Mouse (Mus musculus): ENCODE measurements around the gene Elmo1. TPM values are rescaled to one million over a fixed set of nuclear protein-coding genes. Genes with fewer than 3 reads are reported as not detected.

Elmo1 gene
- polyA plus RNA-seq, 1 experiment from 2014 or later = 11.2 TPM

- Histone ChIP-seq H3K4me3 (replicated peaks) (no peak overlapping the region), H3K9ac (no peak overlapping the region), H3K4me1 (no peaks in the 10 kb centered on the region), H3K36me3 (no peaks in the 10 kb centered on the region), H3K4me2 (no peak overlapping the region), H3K9me3 (no peaks in the 10 kb centered on the region), H3K27me3 (replicated peaks) (no peaks in the 10 kb centered on the region), H3K27ac (no peak overlapping the region)
- no peak for ATAC-seq (ENCODE audit: insufficient read depth, low FRiP score, low read depth)
- 92% methylated on average over 1 of the region's 1 CpGs for WGBS
Observed at GRCm38 (mm10) chr13:20263173-20263572, 172.8 kb downstream of the Elmo1 start.

GRCm38 (mm10) chr13:20270148-20270547, 179.8 kb downstream of the Elmo1 start:
- no peak for ATAC-seq (ENCODE audit: insufficient read depth, low FRiP score, low read depth)
- Histone ChIP-seq H3K9me3 (no peaks in the 10 kb centered on the region), H3K4me1 (no peaks in the 10 kb centered on the region), H3K4me2 (no peak overlapping the region), H3K9ac (no peak overlapping the region), H3K36me3 (no peaks in the 10 kb centered on the region), H3K4me3 (replicated peaks) (no peak overlapping the region), H3K27me3 (replicated peaks) (no peaks in the 10 kb centered on the region), H3K27ac (no peak overlapping the region)
- 63% methylated on average over 6 of the region's 6 CpGs for WGBS

GRCm38 (mm10) chr13:20271799-20272198, 181.4 kb downstream of the Elmo1 start:
- Histone ChIP-seq H3K9ac (no peak overlapping the region), H3K27me3 (replicated peaks) (no peaks in the 10 kb centered on the region), H3K27ac (no peak overlapping the region), H3K4me3 (replicated peaks) (no peak overlapping the region), H3K4me2 (no peak overlapping the region), H3K9me3 (no peaks in the 10 kb centered on the region), H3K4me1 (no peaks in the 10 kb centered on the region), H3K36me3 (no peaks in the 10 kb centered on the region)
- ATAC-seq (ENCODE audit: insufficient read depth, low FRiP score, low read depth) = no peak
- 30% methylated on average over 3 of the region's 3 CpGs for WGBS

GRCm38 (mm10) chr13:20272562-20272961, 182.2 kb downstream of the Elmo1 start:
- Histone ChIP-seq H3K9me3 (no peaks in the 10 kb centered on the region), H3K27ac (no peak overlapping the region), H3K4me3 (replicated peaks) (no peak overlapping the region), H3K4me1 (no peaks in the 10 kb centered on the region), H3K27me3 (replicated peaks) (no peaks in the 10 kb centered on the region), H3K36me3 (no peaks in the 10 kb centered on the region), H3K9ac (no peak overlapping the region), H3K4me2 (no peak overlapping the region)
- no peak for ATAC-seq (ENCODE audit: insufficient read depth, low FRiP score, low read depth)
- WGBS = 48% methylated on average over 6 of the region's 6 CpGs

- Histone ChIP-seq H3K27ac (no peak overlapping the region), H3K4me2 (no peak overlapping the region), H3K4me3 (replicated peaks) (no peak overlapping the region), H3K27me3 (replicated peaks) (no peaks in the 10 kb centered on the region), H3K9me3 (no peaks in the 10 kb centered on the region), H3K9ac (no peak overlapping the region), H3K4me1 (no peaks in the 10 kb centered on the region), H3K36me3 (no peaks in the 10 kb centered on the region)
- ATAC-seq (ENCODE audit: insufficient read depth, low FRiP score, low read depth) = no peak
- WGBS = 54% methylated on average over 2 of the region's 2 CpGs
Observed at GRCm38 (mm10) chr13:20279889-20280288, 189.5 kb downstream of the Elmo1 start.

DNA sequence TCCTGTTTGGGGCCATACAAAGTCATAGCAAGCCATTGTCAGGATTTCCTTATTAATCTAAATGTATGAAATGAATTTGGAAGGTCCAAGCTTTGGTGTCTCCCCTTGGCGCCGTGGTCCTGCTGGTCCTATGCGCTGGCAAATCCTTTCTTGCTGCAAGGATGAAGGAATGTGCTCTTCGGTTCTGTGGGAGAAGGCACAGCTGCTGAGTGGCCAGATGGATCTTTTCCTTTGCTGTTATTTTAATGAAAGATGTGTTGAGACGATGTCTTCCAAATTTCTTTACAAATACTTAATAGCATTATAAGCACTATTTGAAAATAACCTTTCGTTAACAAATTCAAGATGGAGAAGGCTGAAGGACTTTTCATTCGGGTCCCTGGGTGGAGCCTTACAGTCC, 193.5 kb downstream of the Elmo1 start:
- WGBS = 63% methylated on average over 7 of the region's 7 CpGs
- no peaks in the 10 kb centered on the region for H3K36me3 ChIP-seq
- no peak overlapping the region for H3K9ac ChIP-seq
- no peak overlapping the region for H3K4me2 ChIP-seq
- ATAC-seq (ENCODE audit: insufficient read depth, low FRiP score, low read depth) = no peak
- no peaks in the 10 kb centered on the region for H3K9me3 ChIP-seq
- H3K4me3 ChIP-seq (replicated peaks) = no peak overlapping the region
- no peak overlapping the region for H3K27ac ChIP-seq
- no peaks in the 10 kb centered on the region; the same call in 1 of the 2 replicates for H3K4me1 ChIP-seq
- no peaks in the 10 kb centered on the region for H3K27me3 ChIP-seq (replicated peaks)

GRCm38 (mm10) chr13:20286680-20287079, 196.3 kb downstream of the Elmo1 start:
- WGBS = 70% methylated on average over 6 of the region's 6 CpGs
- Histone ChIP-seq H3K4me1 (no peaks in the 10 kb centered on the region; the same call in 1 of the 2 replicates), H3K4me2 (no peak overlapping the region), H3K9me3 (no peaks in the 10 kb centered on the region), H3K4me3 (replicated peaks) (no peak overlapping the region), H3K36me3 (no peaks in the 10 kb centered on the region), H3K27me3 (replicated peaks) (no peaks in the 10 kb centered on the region), H3K27ac (no peak overlapping the region), H3K9ac (no peak overlapping the region)
- no peak for ATAC-seq (ENCODE audit: insufficient read depth, low FRiP score, low read depth)

DNA sequence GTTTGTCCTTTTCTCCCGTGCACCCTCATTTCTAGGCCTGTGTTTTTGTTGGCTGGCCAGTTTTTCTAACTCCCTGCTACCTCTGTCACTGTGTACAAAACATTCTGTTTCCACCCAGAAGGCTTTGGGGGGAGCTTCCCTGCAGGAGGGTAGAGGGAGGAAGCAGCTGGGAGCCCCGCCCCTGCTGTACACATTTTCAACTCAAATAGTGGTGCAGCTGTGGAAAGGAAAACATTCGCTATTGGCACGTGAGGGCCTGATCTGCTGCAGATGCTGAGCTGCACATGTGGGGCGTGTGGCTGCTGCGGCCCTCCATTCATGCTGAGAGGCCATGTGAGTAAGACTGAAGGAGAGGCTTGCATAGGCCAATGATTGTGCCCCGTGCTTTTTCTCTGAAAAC, 198.0 kb downstream of the Elmo1 start:
- Histone ChIP-seq H3K4me3 (replicated peaks) (no peak overlapping the region), H3K9me3 (no peaks in the 10 kb centered on the region), H3K4me1 (no peaks in the 10 kb centered on the region; the same call in 1 of the 2 replicates), H3K27me3 (replicated peaks) (no peaks in the 10 kb centered on the region), H3K4me2 (no peak overlapping the region), H3K9ac (no peak overlapping the region), H3K36me3 (no peaks in the 10 kb centered on the region), H3K27ac (peak overlapping the region; percentile 24)
- WGBS = 34% methylated on average over 7 of the region's 7 CpGs
- peak; percentile 74 for ATAC-seq (ENCODE audit: insufficient read depth, low FRiP score, low read depth)

DNA sequence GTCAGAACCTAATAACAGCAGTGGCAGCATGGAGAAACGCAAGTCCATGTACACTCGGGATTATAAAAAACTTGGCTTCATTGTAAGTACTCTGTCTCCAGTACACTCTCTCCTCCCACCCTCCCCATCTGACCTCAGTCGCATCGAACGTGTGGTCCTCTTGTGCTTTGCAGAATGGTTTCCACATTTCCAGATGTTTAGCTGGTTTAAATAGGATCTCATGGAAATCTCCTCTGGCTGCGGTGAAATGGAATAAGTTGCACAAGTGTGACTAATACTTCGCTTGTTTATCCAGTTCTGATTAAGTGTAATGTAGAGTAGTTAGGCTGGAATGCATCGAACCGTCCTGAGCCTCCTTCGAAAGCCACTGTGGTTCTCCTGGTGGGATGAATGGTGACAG, 200.0 kb downstream of the Elmo1 start:
- H3K27ac ChIP-seq = 0 out of 2 replicates have a peak overlapping the region, but pooled peaks have one; percentile 59
- H3K4me3 ChIP-seq (replicated peaks) = no peak overlapping the region
- no peaks in the 10 kb centered on the region for H3K27me3 ChIP-seq (replicated peaks)
- 63% methylated on average over 10 of the region's 10 CpGs for WGBS
- H3K36me3 ChIP-seq = no peaks in the 10 kb centered on the region
- no peak overlapping the region for H3K9ac ChIP-seq
- ATAC-seq (ENCODE audit: insufficient read depth, low FRiP score, low read depth) = no peak
- no peaks in the 10 kb centered on the region; the same call in 1 of the 2 replicates for H3K4me1 ChIP-seq
- H3K4me2 ChIP-seq = no peak overlapping the region
- no peaks in the 10 kb centered on the region for H3K9me3 ChIP-seq

DNA sequence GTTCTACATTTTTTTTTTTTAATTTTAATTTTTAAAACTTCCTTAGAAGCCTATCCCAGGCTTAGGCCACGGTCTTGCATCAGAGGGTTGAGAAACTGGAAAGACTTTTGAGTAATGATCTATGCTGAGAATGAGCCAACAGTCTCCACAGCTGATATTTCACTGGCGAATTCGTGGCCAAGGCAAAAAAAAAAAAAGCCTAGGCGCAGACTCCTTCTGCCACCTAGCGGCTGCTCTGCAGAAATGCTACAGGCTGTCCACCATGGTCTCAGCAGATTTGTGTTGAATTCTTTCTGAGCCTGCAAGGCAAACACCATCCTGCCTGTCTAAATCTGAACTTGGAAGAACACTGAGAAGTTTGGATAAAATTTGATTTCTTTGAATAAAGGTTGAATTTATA, 202.0 kb downstream of the Elmo1 start:
- no peak overlapping the region for H3K4me3 ChIP-seq (replicated peaks)
- 5% methylated on average over 5 of the region's 5 CpGs for WGBS
- no peak for ATAC-seq (ENCODE audit: insufficient read depth, low FRiP score, low read depth)
- H3K4me1 ChIP-seq = no peaks in the 10 kb centered on the region; the same call in 1 of the 2 replicates
- H3K36me3 ChIP-seq = no peaks in the 10 kb centered on the region
- no peak overlapping the region for H3K9ac ChIP-seq
- no peaks in the 10 kb centered on the region for H3K9me3 ChIP-seq
- no peak overlapping the region for H3K27ac ChIP-seq
- no peaks in the 10 kb centered on the region for H3K27me3 ChIP-seq (replicated peaks)
- no peak overlapping the region for H3K4me2 ChIP-seq

DNA sequence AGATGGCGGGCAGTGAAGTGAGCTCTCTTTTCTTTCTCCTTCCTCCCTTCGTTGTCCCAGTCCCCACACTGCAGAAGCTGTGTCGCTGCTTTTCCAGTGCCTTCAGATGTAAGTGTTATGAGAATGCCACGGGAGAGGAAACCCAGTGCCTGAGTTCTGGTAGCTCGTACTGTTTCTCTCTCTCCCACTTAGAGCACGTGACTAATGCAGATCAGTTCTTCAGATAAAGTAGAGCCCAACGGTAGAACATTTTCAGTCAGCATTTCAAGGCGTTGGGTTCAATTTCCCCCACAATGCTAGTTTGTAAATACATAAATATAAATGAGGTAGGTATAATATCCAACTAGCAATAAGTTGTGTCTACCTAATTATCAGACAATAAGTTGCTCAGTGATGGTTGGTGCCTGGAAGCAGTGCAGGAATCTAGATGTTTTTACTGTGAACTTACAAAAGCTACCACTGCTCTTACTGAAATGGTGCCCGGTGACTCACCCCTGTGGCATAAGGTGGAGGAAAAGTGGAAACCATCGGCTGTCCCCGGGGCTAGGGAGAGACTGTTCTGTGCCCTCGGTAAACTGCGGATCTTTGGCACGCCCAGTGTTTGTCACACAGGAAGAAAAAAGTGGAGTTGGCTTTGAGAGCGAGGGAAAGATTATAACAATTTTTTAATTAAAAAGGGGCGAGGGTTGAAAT, 205.0 kb downstream of the Elmo1 start:
- Histone ChIP-seq H3K27me3 (replicated peaks) (no peaks in the 10 kb centered on the region), H3K4me2 (no peak overlapping the region)
- WGBS = 72% methylated on average over 16 of the region's 16 CpGs

GRCm38 (mm10) chr13:20297841-20298240, 207.4 kb downstream of the Elmo1 start:
- 15% methylated on average over 3 of the region's 3 CpGs for WGBS
- H3K4me2 ChIP-seq = no peak overlapping the region
- H3K4me3 ChIP-seq (replicated peaks) = no peak overlapping the region
- no peak overlapping the region for H3K27ac ChIP-seq
- no peaks in the 10 kb centered on the region for H3K9me3 ChIP-seq
- H3K36me3 ChIP-seq = no peaks in the 10 kb centered on the region
- H3K9ac ChIP-seq = no peak overlapping the region
- no peak for ATAC-seq (ENCODE audit: insufficient read depth, low FRiP score, low read depth)
- H3K27me3 ChIP-seq (replicated peaks) = no peaks in the 10 kb centered on the region
- H3K4me1 ChIP-seq = no peaks in the 10 kb centered on the region

More for the DNA sequence above, 205.0 kb downstream of the Elmo1 start:
- Histone ChIP-seq H3K36me3 (no peaks in the 10 kb centered on the region), H3K4me1 (no peaks in the 10 kb centered on the region), H3K9me3 (no peaks in the 10 kb centered on the region), H3K27ac (no peak overlapping the region), H3K4me3 (replicated peaks) (no peak overlapping the region), H3K9ac (no peak overlapping the region)
- ATAC-seq (ENCODE audit: insufficient read depth, low FRiP score, low read depth) = no peak

GRCm38 (mm10) chr13:20299424-20299823, 209.0 kb downstream of the Elmo1 start:
- 55% methylated on average over 3 of the region's 3 CpGs for WGBS
- Histone ChIP-seq H3K4me2 (no peak overlapping the region), H3K27me3 (replicated peaks) (no peaks in the 10 kb centered on the region), H3K27ac (no peak overlapping the region), H3K4me3 (replicated peaks) (no peak overlapping the region), H3K4me1 (no peaks in the 10 kb centered on the region), H3K9me3 (no peaks in the 10 kb centered on the region), H3K36me3 (no peaks in the 10 kb centered on the region), H3K9ac (no peak overlapping the region)
- no peak for ATAC-seq (ENCODE audit: insufficient read depth, low FRiP score, low read depth)

All from stomach, embryonic 15.5 days (tissue).